In the genomic region with DNA sequence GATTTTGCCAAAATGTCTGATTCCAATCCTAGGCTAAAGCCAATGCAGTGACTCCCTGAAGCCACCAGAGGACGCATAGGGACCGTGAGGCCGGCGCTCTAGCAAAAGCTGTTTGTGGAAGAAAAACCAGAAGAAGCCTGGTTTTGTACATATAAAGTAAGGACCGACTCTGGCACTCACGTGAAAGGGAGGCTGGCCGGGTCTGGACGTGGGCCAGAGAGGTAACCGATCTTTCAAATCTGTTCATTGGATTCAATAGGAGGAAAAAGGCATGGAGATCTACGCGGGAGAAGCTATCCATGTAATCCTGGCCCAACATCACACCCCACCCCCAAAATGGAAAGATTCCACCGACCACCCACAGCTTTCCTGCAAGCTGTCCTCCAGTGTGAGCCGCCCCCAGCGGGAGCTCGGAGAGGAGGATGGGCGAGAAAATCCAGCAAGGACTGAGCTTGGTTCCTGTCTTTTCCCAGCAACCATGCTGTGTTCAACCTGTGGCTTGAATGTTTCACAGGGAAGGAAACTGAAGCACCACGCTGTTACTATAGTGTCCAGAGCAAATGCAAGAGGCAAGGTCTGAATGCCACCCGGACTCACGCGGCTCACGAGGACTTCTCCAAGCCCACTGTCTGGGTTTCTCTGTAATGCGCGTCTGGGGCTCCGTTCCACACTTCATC, we compare ENCODE assay signal across 8 mouse cellular contexts. TPM values are rescaled to one million over a fixed set of nuclear protein-coding genes. Genes with fewer than 3 reads are reported as not detected.
A peak's percentile ranks its signal among the peaks of the same experiment; 100 is the strongest.
DNase-seq lines count a peak whose midpoint lies in the region; ATAC-seq and TF ChIP-seq lines count a peak whose summit lies in the region.

No protein-coding gene starts in this region.

- H3K4me1 ChIP-seq in embryonic facial prominence, embryonic 11.5 days (ENCODE audit: control insufficient read depth, insufficient read depth, low read length): no peaks in the 10 kb centered on the region
- peaks cover 7% of the 10 kb centered on the region; the same call in 1 of the 2 replicates for H3K4me1 ChIP-seq in heart, embryonic 12.5 days (replicated peaks)
- peaks cover 2% of the 10 kb centered on the region; the same call in 1 of the 2 replicates for H3K4me1 ChIP-seq in testis, adult 2 months (ENCODE audit: control insufficient read depth, insufficient read depth, low read length)

- ATAC-seq in embryonic facial prominence, embryonic 11.5 days (replicated peaks; ENCODE audit: insufficient number of reproducible peaks, low FRiP score, low TSS enrichment, low read depth): peak; percentile 32; the same call in 1 of the 2 replicates
- peak; percentile 55; the same call in 1 of the 2 replicates for ATAC-seq in heart, embryonic 12.5 days (ENCODE audit: insufficient number of reproducible peaks, low FRiP score)
- 0 out of 2 replicates have a peak, but pooled peaks have one; percentile 53 for ATAC-seq in monocyte, adult 5-6 weeks (replicated peaks; ENCODE audit: insufficient number of reproducible peaks, low FRiP score, low TSS enrichment, poor library complexity, severe bottlenecking)

- no peaks in the 10 kb centered on the region for H3K79me2 ChIP-seq in C2C12 (ENCODE audit: control insufficient read depth, insufficient read depth)

- H3K4me3 ChIP-seq in C2C12 (ENCODE audit: insufficient read depth, poor library complexity, severe bottlenecking): no peak overlapping the region
- H3K4me3 ChIP-seq in embryonic facial prominence, embryonic 11.5 days (ENCODE audit: low read depth, low read length): peak overlapping the region; percentile 17
- peak overlapping the region; percentile 42 for H3K4me3 ChIP-seq in heart, embryonic 12.5 days
- H3K4me3 ChIP-seq in testis, adult 2 months (ENCODE audit: control insufficient read depth, low read depth, low read length): peak overlapping the region; percentile 5; the same call in 1 of the 2 replicates

- no peaks in the 10 kb centered on the region for H3K36me3 ChIP-seq in C2C12 (ENCODE audit: control insufficient read depth, insufficient read depth)
- no peaks in the 10 kb centered on the region for H3K36me3 ChIP-seq in embryonic facial prominence, embryonic 11.5 days (replicated peaks; ENCODE audit: control insufficient read depth, insufficient read depth, low read depth, low read length)
- no peaks in the 10 kb centered on the region for H3K36me3 ChIP-seq in heart, embryonic 12.5 days
- H3K36me3 ChIP-seq in testis, adult 2 months (ENCODE audit: control insufficient read depth, insufficient read depth, low read length): no peaks in the 10 kb centered on the region

- H3K9ac ChIP-seq in embryonic facial prominence, embryonic 11.5 days (replicated peaks; ENCODE audit: low read length): peak overlapping the region; percentile 40; the same call in 1 of the 2 replicates
- peak overlapping the region; percentile 60 for H3K9ac ChIP-seq in heart, embryonic 12.5 days

- no peak overlapping the region for H3ac ChIP-seq in C2C12 (ENCODE audit: control insufficient read depth, insufficient read length, low read depth)

- peak; percentile 57 for TF ChIP-seq CTCF in C2C12 (IDR thresholded peaks at IDR 0.05; ENCODE audit: control insufficient read depth, insufficient read depth, insufficient read length)
- TF ChIP-seq CTCF in testis, adult 2 months (IDR thresholded peaks at IDR 0.05; ENCODE audit: control insufficient read depth, insufficient read depth, insufficient replicate concordance, low read depth, low read length): peak; percentile 76; the same call in 1 of the 2 replicates

- peaks cover 27% of the 10 kb centered on the region for H3K27me3 ChIP-seq in C2C12 (ENCODE audit: control insufficient read depth, insufficient read depth, insufficient read length)
- no peaks in the 10 kb centered on the region for H3K27me3 ChIP-seq in embryonic facial prominence, embryonic 11.5 days (ENCODE audit: control insufficient read depth, insufficient read depth, low read length)
- H3K27me3 ChIP-seq in heart, embryonic 12.5 days (replicated peaks): no peaks in the 10 kb centered on the region
- H3K27me3 ChIP-seq in testis, adult 2 months (ENCODE audit: control insufficient read depth, insufficient read depth, low read length): no peaks in the 10 kb centered on the region

- WGBS in embryonic facial prominence, embryonic 11.5 days: 10% methylated on average over 24 of the region's 24 CpGs
- 6% methylated on average over 24 of the region's 24 CpGs for WGBS in heart, embryonic 12.5 days

- no peak for TF ChIP-seq POLR2A in testis, adult 2 months (IDR thresholded peaks at IDR 0.05; ENCODE audit: control insufficient read depth, low read depth, low read length)

- no peaks in the 10 kb centered on the region for H3K9me3 ChIP-seq in embryonic facial prominence, embryonic 11.5 days (replicated peaks; ENCODE audit: control insufficient read depth, low read length)
- H3K9me3 ChIP-seq in heart, embryonic 12.5 days (replicated peaks): no peaks in the 10 kb centered on the region

- H3K4me2 ChIP-seq in embryonic facial prominence, embryonic 11.5 days (ENCODE audit: low read depth, low read length): peak overlapping the region; percentile 47
- H3K4me2 ChIP-seq in heart, embryonic 12.5 days: peak overlapping the region; percentile 90

- H3K27ac ChIP-seq in embryonic facial prominence, embryonic 11.5 days (replicated peaks; ENCODE audit: low read depth, low read length): no peak overlapping the region
- H3K27ac ChIP-seq in heart, embryonic 12.5 days (ENCODE audit: poor library complexity, severe bottlenecking): no peak overlapping the region
- H3K27ac ChIP-seq in testis, adult 2 months (ENCODE audit: control insufficient read depth, insufficient read depth, low read depth, low read length): no peak overlapping the region

- no peaks in the 10 kb centered on the region for H3K79me3 ChIP-seq in C2C12 (ENCODE audit: low read depth)

- peak; percentile 65 for DNase-seq in adrenal gland, postnatal 10 days
- peak; percentile 86 for DNase-seq in embryonic facial prominence, embryonic 11.5 days (ENCODE audit: low spot score)
- peak; percentile 77 for DNase-seq in kidney, postnatal 10 days
- DNase-seq in liver: peak; percentile 66

TF ChIP-seq in C2C12, 6 proteins besides CTCF, POLR2A, EP300 and RAD21:
- no peak for TF ChIP-seq MYOD1 (IDR thresholded peaks at IDR 0.05; ENCODE audit: control insufficient read depth, insufficient read length, low read depth)
- TF ChIP-seq CEBPB (IDR thresholded peaks at IDR 0.05; ENCODE audit: low read depth): no peak
- TF ChIP-seq USF1 (IDR thresholded peaks at IDR 0.05; ENCODE audit: low read depth): no peak
- TF ChIP-seq MYOG (IDR thresholded peaks at IDR 0.05; ENCODE audit: control insufficient read depth, extremely low read depth, insufficient read length): no peak
- no peak for TF ChIP-seq MAX (IDR thresholded peaks at IDR 0.05)
- TF ChIP-seq FOSL1 (IDR thresholded peaks at IDR 0.05; ENCODE audit: insufficient read depth, low read length, poor library complexity, severe bottlenecking): no peak

RNA-seq across cellular contexts. Expression of a gene that starts 12.6 kb away (rescaled TPM):
- not detected for polyA plus RNA-seq in C2C12 (2012; fragmentation: generic; extraction: Trizol)
- total RNA-seq in adrenal gland, postnatal 10 days (2021): 1 to 10 TPM in 1 of 2 experiments, under 1 TPM in 1; 0.58 to 1.4 TPM
- 0.06 TPM in 1 of 2 replicates, not detected in the other for polyA plus RNA-seq in embryonic facial prominence, embryonic 11.5 days (2014; fragmentation: Nextera tagmentation; extraction: Ambion mirVana)
- polyA plus RNA-seq in heart, embryonic 12.5 days (2016; fragmentation: Nextera tagmentation; extraction: Ambion mirVana): 0.05 TPM in 1 of 2 replicates, not detected in the other
- 0.21 TPM in 1 of 3 replicates, not detected in the others for total RNA-seq in monocyte, adult 5-6 weeks (2017)
- polyA plus RNA-seq in testis, adult 2 months (2012; rRNA removed): 0.04 and 0.05 TPM in 2 replicates

RNA-seq across cellular contexts. Expression of a gene that starts 39.4 kb away (rescaled TPM):
- not detected for polyA plus RNA-seq in C2C12 (2012; fragmentation: generic; extraction: Trizol)
- total RNA-seq in adrenal gland, postnatal 10 days (2021): not detected
- 0.10 and 0.29 TPM in 2 replicates for polyA plus RNA-seq in embryonic facial prominence, embryonic 11.5 days (2014; fragmentation: Nextera tagmentation; extraction: Ambion mirVana)
- polyA plus RNA-seq in heart, embryonic 12.5 days (2016; fragmentation: Nextera tagmentation; extraction: Ambion mirVana): not detected in 2 replicates
- not detected in 3 replicates for total RNA-seq in monocyte, adult 5-6 weeks (2017)
- not detected in 2 replicates for polyA plus RNA-seq in testis, adult 2 months (2012; rRNA removed)
